Mouse (Mus musculus): Measurements from ENCODE around the gene Slc16a5.

Gene Slc16a5

DNA sequence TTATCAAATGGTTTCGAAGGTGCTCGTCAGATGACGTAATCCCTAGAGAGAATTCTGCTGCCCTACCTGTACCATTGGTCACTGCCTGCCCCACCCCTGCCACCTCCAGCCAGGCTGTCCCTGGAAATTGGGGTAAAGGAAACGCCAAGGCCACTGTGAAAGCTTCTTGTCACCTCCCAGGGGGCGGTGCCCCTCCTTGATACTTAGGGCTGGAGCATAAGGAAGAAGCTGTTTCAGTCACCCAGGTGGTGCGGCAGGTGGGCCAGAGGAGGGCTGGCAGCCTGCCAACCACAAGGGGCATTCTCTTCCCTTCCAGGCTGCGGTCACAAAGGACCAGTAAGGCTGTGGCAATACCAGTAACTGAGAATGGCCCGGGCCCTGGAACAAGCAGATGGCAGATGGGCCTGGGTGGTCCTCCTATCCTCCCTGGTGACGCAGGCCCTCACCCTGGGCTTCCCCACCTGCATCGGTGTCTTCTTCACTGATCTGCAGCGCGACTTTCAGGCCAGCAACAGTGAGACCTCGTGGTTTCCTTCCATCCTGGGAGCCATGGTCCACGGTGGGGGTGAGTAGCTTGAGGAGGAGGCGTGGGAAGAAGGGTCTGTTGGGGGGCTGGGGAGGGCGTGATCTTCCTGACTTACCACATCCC, at the start of gene Slc16a5:
TSS of gene Slc16a5 (plus strand) at position 232 of the 649 bp plus-strand sequence.
- no peak for TF ChIP-seq GATA4 (IDR thresholded peaks at IDR 0.05; ENCODE audit: insufficient replicate concordance, low read length)

DNA sequence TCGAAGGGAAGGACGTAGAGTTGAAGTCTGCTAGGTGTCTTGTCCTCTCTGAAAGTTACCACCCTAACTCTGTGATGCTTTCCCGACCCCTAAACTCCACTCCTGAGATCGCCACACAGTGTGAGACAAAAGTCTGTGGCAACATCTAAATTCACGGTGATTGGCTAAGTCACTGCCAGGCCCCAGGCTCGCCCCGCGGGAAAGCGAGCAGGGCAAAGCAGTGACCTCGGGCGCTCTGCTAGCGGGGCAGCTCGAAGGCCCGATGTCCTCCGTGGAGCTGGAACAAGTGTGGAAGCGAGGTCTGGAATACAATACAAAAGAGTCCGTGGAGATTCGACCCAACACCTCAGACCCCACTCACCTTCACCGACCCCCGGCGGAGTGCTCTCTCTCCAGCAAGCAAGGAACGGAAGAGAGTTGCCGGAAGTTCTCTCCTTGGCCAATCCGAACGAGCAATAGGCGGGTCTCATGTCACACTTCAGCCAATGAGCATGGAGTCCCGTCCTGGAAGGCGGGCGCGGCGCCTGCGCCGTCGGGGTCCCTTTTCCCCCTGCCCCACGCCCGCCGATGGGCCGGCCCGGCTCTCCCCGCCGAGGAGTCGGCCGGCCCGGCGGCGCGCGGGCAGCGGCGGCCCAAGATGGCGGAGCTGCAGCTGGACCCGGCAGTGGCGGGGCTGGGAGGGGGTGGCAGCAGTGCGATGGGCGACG, 42.6 kb upstream of the Slc16a5 start, which contains the start of the genes Atp5h and Kctd2:
TSS of gene Atp5h (minus strand) at position 432 of the 707 bp plus-strand sequence.
TSS of gene Kctd2 (plus strand) at position 598 of the 707 bp plus-strand sequence.
- no peak; the same call in 1 of the 2 replicates for TF ChIP-seq GATA4 (IDR thresholded peaks at IDR 0.05; ENCODE audit: insufficient replicate concordance, low read length)

DNA sequence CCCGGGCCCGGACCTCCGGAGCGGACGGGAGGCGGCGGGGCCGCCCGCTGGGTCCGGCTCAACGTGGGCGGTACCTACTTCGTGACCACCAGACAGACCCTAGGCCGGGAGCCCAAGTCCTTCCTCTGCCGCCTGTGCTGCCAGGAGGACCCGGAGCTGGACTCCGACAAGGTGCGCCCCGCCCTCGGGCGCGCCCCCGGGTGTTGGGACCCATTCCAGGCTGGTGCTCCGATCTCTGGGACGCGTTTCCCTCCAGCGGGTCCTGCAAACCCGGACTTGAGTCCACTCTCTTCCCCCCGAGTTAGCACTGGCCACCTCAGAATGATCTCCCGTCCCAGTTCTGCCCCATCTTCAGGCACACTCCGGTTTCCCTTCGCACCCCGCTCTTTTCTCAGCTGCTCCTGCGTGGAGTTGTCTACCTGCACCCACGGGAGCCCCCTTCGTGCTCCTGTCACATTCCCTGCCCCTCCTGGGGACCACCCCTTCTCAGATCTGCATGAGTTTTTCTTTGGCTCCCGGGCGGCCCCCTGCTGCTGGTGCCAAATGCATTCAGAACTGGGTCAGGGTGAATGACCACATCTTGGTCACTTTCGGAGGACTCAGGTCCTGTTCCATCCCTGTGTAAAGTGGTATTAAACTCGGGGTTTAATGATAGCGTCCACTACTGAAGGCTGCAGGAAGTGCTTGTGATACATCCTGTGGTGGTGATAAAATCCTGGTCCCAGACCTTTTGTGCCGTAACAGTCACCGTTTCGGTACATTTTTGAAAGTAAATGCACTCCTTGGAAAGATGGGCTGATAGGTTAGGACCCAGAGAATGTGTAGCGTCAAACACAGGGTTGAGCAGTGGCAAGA, 41.7 kb upstream of the Slc16a5 start:
- TF ChIP-seq GATA4 (IDR thresholded peaks at IDR 0.05; ENCODE audit: insufficient replicate concordance, low read length): no peak

DNA sequence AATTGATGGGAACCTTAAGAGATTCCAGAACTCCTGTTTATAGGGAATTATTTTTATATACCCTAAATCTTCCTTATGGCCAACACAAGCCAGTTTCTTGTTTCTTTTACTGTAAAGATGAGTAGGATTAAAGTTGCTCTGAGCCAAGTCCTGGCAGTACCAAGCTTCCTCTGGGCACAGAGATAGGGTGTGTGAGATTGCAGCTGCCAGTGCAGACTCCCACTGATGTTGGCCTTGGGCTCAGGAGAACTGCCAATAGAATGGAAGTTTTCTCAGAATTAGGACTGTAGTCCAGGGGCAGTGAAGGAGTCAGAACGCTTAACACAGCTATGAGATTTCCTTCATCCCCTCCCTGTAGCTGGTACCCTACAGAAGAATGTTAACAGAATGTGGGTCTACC, 40.9 kb upstream of the Slc16a5 start:
- no peak for TF ChIP-seq GATA4 (IDR thresholded peaks at IDR 0.05; ENCODE audit: insufficient replicate concordance, low read length)

DNA sequence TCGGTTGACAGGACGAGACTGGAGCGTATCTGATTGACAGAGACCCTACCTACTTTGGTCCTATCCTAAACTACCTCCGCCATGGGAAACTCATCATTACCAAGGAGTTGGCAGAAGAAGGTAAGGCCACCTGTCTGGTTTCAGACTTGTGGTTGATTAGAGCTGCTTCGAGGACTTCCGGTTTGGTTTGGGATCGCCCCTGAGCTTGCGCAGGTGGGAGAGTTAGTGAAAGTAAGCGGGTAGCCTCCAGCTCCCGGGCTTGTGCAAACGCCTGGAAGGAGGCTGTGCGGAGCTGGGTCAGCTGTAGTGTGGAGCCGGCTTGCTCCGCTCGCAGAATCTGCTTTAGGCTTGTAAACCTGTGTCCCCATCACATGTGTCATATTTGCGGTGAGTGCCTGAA, 40.3 kb upstream of the Slc16a5 start:
- no peak for TF ChIP-seq GATA4 (IDR thresholded peaks at IDR 0.05; ENCODE audit: insufficient replicate concordance, low read length)

DNA sequence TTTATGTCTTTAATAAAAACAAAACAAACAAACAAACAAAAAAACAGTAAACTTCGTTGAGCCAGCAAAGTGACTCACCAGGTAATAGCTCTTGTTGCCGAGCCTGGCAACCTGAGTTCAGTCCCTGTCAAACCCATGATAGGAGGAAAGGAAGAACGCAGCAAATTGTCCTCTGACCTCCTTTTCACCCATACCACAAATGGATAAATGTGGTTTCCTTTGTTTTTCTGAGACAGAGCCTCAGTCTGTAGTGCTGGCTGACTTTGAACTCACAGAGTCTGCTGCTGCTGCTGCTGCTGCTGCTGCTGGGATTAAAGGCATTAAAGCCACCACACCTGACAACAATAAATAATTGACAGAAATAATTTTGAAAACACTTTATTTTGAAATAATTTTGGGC, 39.2 kb upstream of the Slc16a5 start:
- TF ChIP-seq GATA4 (IDR thresholded peaks at IDR 0.05; ENCODE audit: insufficient replicate concordance, low read length): no peak

DNA sequence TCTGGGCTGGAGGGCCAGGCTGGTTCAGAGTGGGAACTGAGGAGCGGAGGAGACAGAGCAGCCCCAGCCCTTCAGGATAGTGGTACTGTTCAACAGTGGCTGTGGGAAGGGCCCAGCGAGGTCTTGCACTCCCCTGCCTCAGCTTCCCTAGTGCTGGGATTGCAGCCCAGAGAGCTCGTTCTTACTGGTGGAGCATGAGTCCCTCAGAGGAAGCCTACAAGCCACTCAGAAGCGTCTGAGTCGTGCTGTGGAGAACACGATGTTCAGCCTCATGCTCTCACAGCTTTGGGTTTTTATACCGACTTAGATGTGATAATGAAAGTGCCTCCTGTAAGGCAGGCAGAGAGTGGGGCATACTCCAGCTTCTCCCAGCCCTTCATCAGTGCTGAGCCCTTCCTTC, 37.6 kb upstream of the Slc16a5 start:
- TF ChIP-seq GATA4 (IDR thresholded peaks at IDR 0.05; ENCODE audit: insufficient replicate concordance, low read length): no peak

DNA sequence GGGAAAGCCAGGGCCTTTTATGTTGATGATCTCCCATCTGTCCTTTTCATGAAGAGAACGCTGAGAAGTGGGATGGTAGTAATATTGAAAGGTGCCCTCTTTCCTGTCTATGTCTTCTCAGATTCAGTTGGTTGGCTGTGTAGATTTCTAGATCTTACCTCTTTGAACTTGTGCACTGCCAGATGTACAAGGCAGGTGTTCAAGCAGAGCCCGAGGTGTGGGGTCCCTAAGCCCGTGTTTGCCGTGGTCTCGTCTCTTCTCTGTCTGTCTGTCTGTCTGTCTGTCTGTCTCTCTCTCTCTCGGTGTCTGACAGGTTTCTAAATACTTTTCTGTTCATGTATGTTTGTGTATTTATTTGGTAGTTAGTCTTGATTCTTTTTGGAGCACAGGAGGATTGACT, 36.6 kb upstream of the Slc16a5 start:
- no peak for TF ChIP-seq GATA4 (IDR thresholded peaks at IDR 0.05; ENCODE audit: insufficient replicate concordance, low read length)

DNA sequence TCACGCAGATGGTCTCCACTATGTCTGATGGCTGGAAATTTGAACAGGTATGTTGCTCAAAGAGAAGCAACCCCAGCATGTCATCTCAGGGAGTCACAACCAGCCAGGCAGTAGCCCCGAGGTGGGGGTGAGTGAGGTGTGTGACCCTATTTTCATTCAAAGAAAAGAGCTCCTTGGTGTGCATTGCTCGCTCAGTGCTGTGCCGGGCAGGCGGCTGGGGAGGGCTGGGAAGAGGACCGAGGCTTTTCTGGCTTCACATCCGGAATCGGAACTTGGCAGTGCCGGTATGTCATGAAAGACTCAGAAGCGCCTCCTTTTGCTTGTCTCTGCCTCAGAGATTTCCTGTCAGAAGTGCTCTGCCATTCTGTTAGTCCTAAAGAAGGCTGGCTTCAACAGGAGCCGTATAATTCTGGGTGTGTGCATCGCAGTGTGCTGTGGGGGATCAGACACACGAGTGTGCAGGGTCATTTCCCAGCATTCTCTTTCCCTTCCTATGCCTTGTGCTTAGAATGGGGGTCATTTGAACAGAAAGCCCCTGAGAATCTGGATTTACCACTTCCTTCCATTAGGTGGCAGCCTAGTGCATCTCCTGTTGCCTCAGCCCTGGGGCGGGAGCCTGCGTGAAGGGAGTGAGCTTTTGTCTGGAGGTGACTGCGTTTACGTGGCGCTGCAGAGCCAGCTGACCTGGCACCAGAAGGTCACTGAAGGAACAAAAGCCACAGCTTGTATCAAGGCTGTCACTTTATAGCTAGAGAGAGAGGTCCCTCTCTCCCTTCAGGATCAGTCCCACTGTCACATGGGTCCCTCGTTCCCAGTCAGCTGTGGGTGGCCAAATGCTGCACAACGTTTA, 34.6 kb upstream of the Slc16a5 start:
- TF ChIP-seq GATA4 (IDR thresholded peaks at IDR 0.05; ENCODE audit: insufficient replicate concordance, low read length): no peak

DNA sequence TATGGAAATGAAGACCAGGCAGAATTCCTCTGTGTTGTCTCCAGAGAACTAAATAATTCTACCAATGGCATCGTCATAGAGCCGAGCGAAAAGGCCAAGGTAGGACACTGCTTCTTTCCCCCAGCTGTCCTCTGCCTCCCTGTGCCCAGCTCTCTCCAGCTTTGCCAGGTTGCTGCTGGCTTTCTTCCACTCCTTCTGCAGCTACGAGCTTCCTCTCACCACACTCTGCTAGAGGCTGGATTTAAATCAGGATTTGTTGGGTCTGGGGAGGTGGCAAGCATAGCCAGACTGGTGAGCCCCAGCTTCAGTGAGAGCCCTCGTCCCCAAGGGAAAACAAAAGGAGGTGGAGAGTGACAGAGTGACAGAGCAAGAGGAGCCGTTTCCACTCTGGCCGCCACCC, 33.0 kb upstream of the Slc16a5 start:
- TF ChIP-seq GATA4 (IDR thresholded peaks at IDR 0.05; ENCODE audit: insufficient replicate concordance, low read length): no peak

DNA sequence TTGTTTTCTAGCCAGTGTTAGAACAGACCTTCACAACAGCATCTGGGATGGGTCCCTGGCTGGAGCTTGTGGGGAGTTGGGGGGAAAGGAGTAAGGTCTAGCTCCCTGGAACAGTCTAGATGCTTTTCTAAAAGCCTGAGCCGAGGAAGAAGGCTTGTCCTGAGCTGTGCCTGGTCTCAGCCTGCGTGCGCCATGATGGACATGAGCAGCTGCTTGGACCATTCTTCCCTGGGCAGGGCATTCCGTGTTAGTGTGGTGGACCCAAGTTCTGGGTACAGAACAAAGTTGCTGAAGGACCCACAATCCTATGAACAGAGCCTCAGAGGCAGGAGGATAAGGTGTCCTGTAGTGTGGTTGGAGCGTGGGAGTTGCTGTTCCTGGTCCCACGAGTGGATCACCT, 31.7 kb upstream of the Slc16a5 start:
- TF ChIP-seq GATA4 (IDR thresholded peaks at IDR 0.05; ENCODE audit: insufficient replicate concordance, low read length): no peak

DNA sequence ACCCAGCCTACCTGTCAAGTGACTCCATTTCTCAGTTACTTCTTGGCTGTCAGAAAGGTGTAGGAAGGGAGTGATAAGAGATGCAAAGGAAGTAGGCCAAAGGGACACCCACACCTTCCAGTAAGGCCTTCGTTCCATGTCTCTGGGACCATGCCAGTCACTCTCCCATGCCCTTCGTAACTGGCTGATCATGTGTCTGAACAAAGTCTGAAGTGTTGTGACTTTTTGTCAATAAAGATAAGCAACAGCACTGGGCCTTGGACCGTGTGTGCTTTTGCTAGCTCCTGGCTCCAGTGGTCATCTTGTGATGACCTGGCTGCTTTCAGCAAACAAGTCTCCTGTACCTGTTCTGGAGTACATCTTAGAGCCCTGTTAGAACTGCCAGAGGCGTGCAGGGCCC, 29.5 kb upstream of the Slc16a5 start:
- peak; percentile 88 for TF ChIP-seq GATA4 (IDR thresholded peaks at IDR 0.05; ENCODE audit: insufficient replicate concordance, low read length)

DNA sequence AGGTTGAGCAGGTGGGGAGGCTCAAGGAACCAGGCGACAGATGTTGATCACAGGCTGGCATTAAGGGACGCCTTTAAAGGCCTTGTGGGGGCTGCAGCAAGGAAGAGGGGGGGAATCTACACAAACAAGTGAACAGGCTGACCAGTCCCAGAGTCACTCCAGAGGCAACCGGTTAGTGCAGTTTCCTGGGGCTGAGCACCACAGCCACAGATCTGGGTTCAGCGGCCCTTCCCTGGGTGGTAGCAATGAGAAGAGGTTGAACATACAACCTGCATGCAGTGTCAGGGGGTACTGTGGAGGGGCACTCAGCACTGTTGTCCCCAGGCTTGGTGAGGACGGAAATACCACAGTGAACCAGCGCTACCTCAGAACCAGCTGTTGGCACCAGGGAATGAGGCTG, 28.9 kb upstream of the Slc16a5 start:
- no peak for TF ChIP-seq GATA4 (IDR thresholded peaks at IDR 0.05; ENCODE audit: insufficient replicate concordance, low read length)

DNA sequence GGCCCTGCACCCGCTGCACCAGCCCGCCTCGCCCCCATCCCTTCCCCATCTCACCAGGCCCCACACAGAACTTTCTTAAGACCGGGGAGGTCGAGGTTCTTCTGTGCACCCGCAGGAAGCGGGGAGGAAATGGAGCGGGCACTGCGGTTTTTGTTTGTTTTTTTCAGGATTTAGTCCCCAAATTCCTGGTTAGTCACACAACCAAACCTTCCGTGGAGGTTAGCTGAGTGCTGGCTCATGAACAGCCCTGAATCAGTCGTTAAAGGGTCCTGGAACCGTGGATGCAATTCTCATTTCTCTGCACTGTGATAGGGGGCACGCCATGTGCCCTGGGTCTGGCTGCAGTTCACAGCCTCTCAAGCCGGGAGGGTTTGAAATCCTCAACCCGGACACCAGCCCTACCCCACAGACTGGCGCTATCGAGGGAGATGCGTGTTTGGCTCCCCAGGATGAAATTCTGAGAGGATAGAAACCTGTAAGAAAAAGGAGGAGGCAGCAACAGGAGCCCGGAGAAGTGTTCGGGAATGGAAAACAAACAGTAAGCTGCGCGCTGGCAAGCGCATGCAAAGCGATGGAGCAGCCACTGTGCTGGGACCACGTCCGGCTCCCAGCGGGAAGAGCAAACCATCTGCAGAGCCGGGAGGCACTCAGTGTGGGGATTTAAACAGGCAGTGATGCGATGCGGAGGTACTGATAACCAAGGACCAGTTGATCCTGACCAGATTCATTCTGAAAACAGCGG, 26.5 kb upstream of the Slc16a5 start:
- TF ChIP-seq GATA4 (IDR thresholded peaks at IDR 0.05; ENCODE audit: insufficient replicate concordance, low read length): no peak

Data from liver, adult (tissue).